Mouse (Mus musculus): ENCODE results near the gene Cacnb1. TPM values are rescaled to one million over a fixed set of nuclear protein-coding genes. Genes with fewer than 3 reads are reported as not detected.

Gene Cacnb1
- polyA plus RNA-seq, 1 experiment from 2014 or later: 3.2 TPM

DNA sequence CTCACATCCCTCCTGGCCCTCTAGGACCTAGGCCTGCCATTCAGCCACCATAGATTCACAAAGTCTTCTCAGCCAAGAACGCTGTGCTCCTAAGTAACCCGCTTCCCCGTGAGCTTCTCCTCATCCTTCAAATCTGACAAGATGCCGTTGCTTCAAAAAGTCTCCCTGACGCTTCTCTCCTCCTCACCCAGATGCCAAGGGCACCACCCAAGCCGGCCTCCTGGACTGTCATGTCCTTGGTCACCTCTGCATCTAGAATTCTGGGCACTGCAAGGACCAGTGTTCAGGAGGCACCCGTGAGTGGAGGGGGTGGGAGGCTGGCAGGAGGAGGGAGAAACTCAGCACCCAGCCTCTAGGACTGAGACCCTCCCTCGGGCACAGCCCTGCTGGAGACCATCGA lies 40.1 kb downstream of the Cacnb1 start:
- Histone ChIP-seq H3K4me2 (replicated peaks; ENCODE audit: low read depth) (no peak overlapping the region), H3K27ac (ENCODE audit: low read depth, low read length) (no peak overlapping the region), H3K4me3 (ENCODE audit: low read depth, low read length) (no peak overlapping the region), H3K4me1 (replicated peaks; ENCODE audit: control insufficient read depth, insufficient read depth, low read length) (0 out of 2 replicates have a peak, but pooled peaks cover 3% of the 10 kb centered on the region), H3K36me3 (ENCODE audit: control insufficient read depth, insufficient read depth) (no peaks in the 10 kb centered on the region), H3K27me3 (replicated peaks; ENCODE audit: control insufficient read depth, insufficient read depth, low read length) (peaks cover 16% of the 10 kb centered on the region; the same call in 1 of the 2 replicates), H3K9ac (ENCODE audit: low read depth, low read length) (no peak overlapping the region), H3K9me3 (ENCODE audit: control insufficient read depth) (no peaks in the 10 kb centered on the region)
- WGBS: 82% methylated on average over 9 of the region's 9 CpGs
- TF ChIP-seq CTCF (IDR thresholded peaks at IDR 0.05; ENCODE audit: low read depth): no peak
- no peak for ATAC-seq

DNA sequence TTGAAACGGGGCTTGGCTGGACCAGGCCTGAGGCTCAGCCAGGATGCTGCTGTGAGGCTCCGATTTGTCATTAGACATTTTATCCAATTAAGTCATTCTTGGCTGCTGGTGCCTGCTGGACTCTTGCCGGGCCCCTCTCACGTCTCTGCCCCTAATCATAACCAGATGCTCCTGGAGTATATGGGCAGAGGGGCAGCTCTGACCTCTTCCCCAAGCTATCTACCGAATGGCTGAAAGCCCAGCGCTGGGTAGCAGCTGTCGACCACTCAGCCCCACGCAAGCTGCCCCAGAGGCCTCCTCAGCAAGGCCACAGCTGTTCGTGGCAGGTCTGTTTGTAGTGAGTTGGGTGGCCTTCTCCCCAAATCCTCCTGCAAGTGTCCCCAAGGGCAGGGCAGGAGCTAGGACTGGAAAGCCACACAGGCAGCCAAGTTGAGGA lies 42.3 kb downstream of the Cacnb1 start:
- no peaks in the 10 kb centered on the region for H3K36me3 ChIP-seq (ENCODE audit: control insufficient read depth, insufficient read depth)
- no peaks in the 10 kb centered on the region for H3K9me3 ChIP-seq (ENCODE audit: control insufficient read depth)
- H3K9ac ChIP-seq (ENCODE audit: low read depth, low read length): no peak overlapping the region
- no peak overlapping the region for H3K4me3 ChIP-seq (ENCODE audit: low read depth, low read length)
- WGBS: 68% methylated on average over 9 of the region's 9 CpGs
- H3K4me1 ChIP-seq (replicated peaks; ENCODE audit: control insufficient read depth, insufficient read depth, low read length): no peaks in the 10 kb centered on the region
- TF ChIP-seq CTCF (IDR thresholded peaks at IDR 0.05; ENCODE audit: low read depth): no peak
- H3K27ac ChIP-seq (ENCODE audit: low read depth, low read length): no peak overlapping the region
- peaks cover 7% of the 10 kb centered on the region; the same call in 1 of the 2 replicates for H3K27me3 ChIP-seq (replicated peaks; ENCODE audit: control insufficient read depth, insufficient read depth, low read length)
- H3K4me2 ChIP-seq (replicated peaks; ENCODE audit: low read depth): no peak overlapping the region
- no peak for ATAC-seq

DNA sequence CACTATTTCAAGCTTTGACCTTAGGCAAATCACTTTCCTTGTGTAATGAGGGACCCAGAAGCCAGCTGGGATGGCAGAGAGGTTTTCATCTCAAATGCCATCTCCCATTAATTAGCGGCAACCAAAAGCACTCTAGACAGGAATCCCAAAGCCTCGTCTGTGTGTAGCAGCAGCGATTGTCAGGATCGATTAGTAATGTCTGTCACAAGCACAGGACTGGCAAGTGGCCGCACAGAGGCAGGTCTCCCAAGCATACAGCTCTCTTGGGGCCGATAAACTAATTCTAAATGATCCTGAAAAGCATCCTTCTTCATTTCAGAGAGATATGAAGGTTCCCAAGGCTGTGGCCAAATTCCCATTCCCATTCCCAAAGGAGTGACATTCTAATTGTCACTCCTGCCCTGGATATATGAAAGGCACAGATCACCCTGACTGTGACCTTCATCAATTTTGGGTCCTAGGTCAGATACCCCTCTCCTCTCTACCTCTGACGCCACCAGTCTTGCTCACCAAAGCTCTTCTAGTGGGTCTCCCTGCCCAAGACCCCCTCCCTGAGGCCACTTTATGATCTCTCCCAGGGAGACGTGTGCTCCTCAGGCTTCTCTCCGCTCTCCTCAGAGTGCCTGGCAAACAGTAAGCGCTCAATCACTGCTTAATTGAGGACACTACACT lies 42.9 kb downstream of the Cacnb1 start:
- Histone ChIP-seq H3K27me3 (replicated peaks; ENCODE audit: control insufficient read depth, insufficient read depth, low read length) (peaks cover 7% of the 10 kb centered on the region; the same call in 1 of the 2 replicates), H3K4me2 (replicated peaks; ENCODE audit: low read depth) (no peak overlapping the region), H3K36me3 (ENCODE audit: control insufficient read depth, insufficient read depth) (no peaks in the 10 kb centered on the region), H3K9me3 (ENCODE audit: control insufficient read depth) (no peaks in the 10 kb centered on the region), H3K4me3 (ENCODE audit: low read depth, low read length) (no peak overlapping the region), H3K4me1 (replicated peaks; ENCODE audit: control insufficient read depth, insufficient read depth, low read length) (no peaks in the 10 kb centered on the region), H3K27ac (ENCODE audit: low read depth, low read length) (no peak overlapping the region), H3K9ac (ENCODE audit: low read depth, low read length) (no peak overlapping the region)
- TF ChIP-seq CTCF (IDR thresholded peaks at IDR 0.05; ENCODE audit: low read depth): no peak
- WGBS: 66% methylated on average over 10 of the region's 10 CpGs
- ATAC-seq: no peak

DNA sequence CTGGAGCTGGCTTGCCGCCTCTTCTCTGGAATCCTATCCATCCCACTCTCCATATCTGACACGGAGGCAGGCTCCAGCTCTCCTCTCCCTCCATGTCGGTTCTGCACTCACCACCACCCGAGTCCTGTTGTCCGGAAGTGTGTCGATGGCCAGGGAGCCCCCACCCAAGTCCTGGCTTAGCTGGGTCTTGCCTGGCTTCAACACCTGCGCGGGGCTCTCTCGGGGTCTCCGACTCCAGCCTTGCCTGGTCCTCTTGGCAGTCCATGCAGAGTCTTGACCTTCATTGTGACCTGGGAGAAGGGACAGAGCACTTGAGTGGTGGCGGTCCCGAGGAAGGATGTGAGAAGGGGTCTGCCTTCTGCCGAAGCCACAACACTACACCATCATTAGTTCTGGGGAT lies 44.4 kb downstream of the Cacnb1 start:
- no peaks in the 10 kb centered on the region for H3K4me1 ChIP-seq (replicated peaks; ENCODE audit: control insufficient read depth, insufficient read depth, low read length)
- H3K27ac ChIP-seq (ENCODE audit: low read depth, low read length): no peak overlapping the region
- no peak for ATAC-seq
- H3K9me3 ChIP-seq (ENCODE audit: control insufficient read depth): no peaks in the 10 kb centered on the region
- no peaks in the 10 kb centered on the region for H3K27me3 ChIP-seq (replicated peaks; ENCODE audit: control insufficient read depth, insufficient read depth, low read length)
- no peak overlapping the region for H3K4me2 ChIP-seq (replicated peaks; ENCODE audit: low read depth)
- TF ChIP-seq CTCF (IDR thresholded peaks at IDR 0.05; ENCODE audit: low read depth): no peak
- H3K4me3 ChIP-seq (ENCODE audit: low read depth, low read length): no peak overlapping the region
- WGBS: 81% methylated on average over 13 of the region's 13 CpGs
- H3K9ac ChIP-seq (ENCODE audit: low read depth, low read length): no peak overlapping the region
- H3K36me3 ChIP-seq (ENCODE audit: control insufficient read depth, insufficient read depth): no peaks in the 10 kb centered on the region

DNA sequence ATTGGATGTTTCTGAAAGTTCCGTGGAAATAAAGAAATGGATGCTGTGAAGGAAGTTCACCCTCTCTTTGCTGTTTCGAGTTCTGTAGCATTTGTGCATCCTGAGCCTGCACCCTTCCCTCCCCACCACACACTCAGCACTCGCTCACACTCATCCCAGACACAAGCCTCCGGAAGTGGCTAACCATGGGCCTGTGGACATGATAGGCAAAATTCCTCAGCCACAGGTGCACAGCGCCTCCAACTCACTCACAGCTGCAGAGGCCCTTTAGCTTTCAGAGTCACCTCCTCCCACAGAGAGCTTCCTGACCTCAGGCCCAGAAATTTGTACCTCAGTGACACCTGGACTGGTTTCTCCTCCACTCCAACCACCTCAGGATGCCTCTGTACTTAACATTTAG lies 45.0 kb downstream of the Cacnb1 start:
- no peak overlapping the region for H3K9ac ChIP-seq (ENCODE audit: low read depth, low read length)
- no peak for TF ChIP-seq CTCF (IDR thresholded peaks at IDR 0.05; ENCODE audit: low read depth)
- no peaks in the 10 kb centered on the region for H3K4me1 ChIP-seq (replicated peaks; ENCODE audit: control insufficient read depth, insufficient read depth, low read length)
- H3K4me3 ChIP-seq (ENCODE audit: low read depth, low read length): no peak overlapping the region
- no peak overlapping the region for H3K27ac ChIP-seq (ENCODE audit: low read depth, low read length)
- no peak for ATAC-seq
- no peaks in the 10 kb centered on the region for H3K27me3 ChIP-seq (replicated peaks; ENCODE audit: control insufficient read depth, insufficient read depth, low read length)
- no peak overlapping the region for H3K4me2 ChIP-seq (replicated peaks; ENCODE audit: low read depth)
- 78% methylated on average over 5 of the region's 5 CpGs for WGBS
- no peaks in the 10 kb centered on the region for H3K9me3 ChIP-seq (ENCODE audit: control insufficient read depth)
- no peaks in the 10 kb centered on the region for H3K36me3 ChIP-seq (ENCODE audit: control insufficient read depth, insufficient read depth)

DNA sequence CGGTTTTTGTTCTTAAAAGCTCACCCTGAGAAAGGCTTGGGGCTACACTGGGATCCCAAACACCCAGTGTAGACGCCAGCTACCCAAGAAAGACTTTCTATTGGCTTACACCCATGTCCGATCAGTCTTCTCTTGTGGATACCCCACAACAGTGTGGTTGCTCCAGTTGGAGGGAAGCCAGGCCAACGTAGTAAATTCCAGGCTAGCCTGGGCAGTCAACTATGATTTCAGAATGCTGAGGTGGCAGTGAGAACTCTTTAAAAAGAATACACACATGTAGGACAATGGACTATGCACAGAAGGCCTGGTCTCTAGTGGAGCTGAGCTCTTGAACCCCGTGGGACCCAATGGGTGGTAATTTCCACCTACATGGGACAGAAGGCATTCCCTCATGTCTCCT lies 48.1 kb downstream of the Cacnb1 start:
- no peaks in the 10 kb centered on the region for H3K9me3 ChIP-seq (ENCODE audit: control insufficient read depth)
- WGBS: 83% methylated on average over 5 of the region's 5 CpGs
- no peak for ATAC-seq
- no peak for TF ChIP-seq CTCF (IDR thresholded peaks at IDR 0.05; ENCODE audit: low read depth)
- H3K4me1 ChIP-seq (replicated peaks; ENCODE audit: control insufficient read depth, insufficient read depth, low read length): no peaks in the 10 kb centered on the region
- no peaks in the 10 kb centered on the region for H3K27me3 ChIP-seq (replicated peaks; ENCODE audit: control insufficient read depth, insufficient read depth, low read length)
- no peak overlapping the region for H3K9ac ChIP-seq (ENCODE audit: low read depth, low read length)
- H3K36me3 ChIP-seq (ENCODE audit: control insufficient read depth, insufficient read depth): no peaks in the 10 kb centered on the region
- H3K4me3 ChIP-seq (ENCODE audit: low read depth, low read length): no peak overlapping the region
- no peak overlapping the region for H3K27ac ChIP-seq (ENCODE audit: low read depth, low read length)
- H3K4me2 ChIP-seq (replicated peaks; ENCODE audit: low read depth): no peak overlapping the region
